Mouse (Mus musculus): ENCODE measurements around the gene Fzr1. TPM values are rescaled to one million over a fixed set of nuclear protein-coding genes. Genes with fewer than 3 reads are reported as not detected.

The Fzr1 gene
- polyA plus RNA-seq, 1 experiment from 2014 or later = 104 TPM

GRCm38 (mm10) chr10:81318589-81319329 is 59.6 kb downstream of the Fzr1 start:
- 94% methylated on average over 13 of the region's 13 CpGs for WGBS
- no peak overlapping the region for H3K4me3 ChIP-seq (ENCODE audit: low read depth, low read length)
- ATAC-seq (ENCODE audit: low FRiP score) = no peak
- H3K4me1 ChIP-seq (ENCODE audit: control insufficient read depth, insufficient read depth, low read length) = peaks cover 29% of the 10 kb centered on the region
- no peaks in the 10 kb centered on the region; the same call in 1 of the 2 replicates for H3K27me3 ChIP-seq (ENCODE audit: control insufficient read depth, insufficient read depth, low read length)
- H3K36me3 ChIP-seq (ENCODE audit: control insufficient read depth, insufficient read depth, low read length) = peaks cover 17% of the 10 kb centered on the region
- no peaks in the 10 kb centered on the region for H3K9me3 ChIP-seq (ENCODE audit: control insufficient read depth, low read length)
- no peak overlapping the region for H3K27ac ChIP-seq (ENCODE audit: low read depth, low read length)
- no peak overlapping the region for H3K9ac ChIP-seq (ENCODE audit: low read length)
- no peak for DNase-seq (ENCODE audit: low spot score, missing footprints)
- no peak overlapping the region for H3K4me2 ChIP-seq

GRCm38 (mm10) chr10:81317273-81317672 is 61.0 kb downstream of the Fzr1 start:
- peaks cover 29% of the 10 kb centered on the region for H3K4me1 ChIP-seq (ENCODE audit: control insufficient read depth, insufficient read depth, low read length)
- ATAC-seq (ENCODE audit: low FRiP score) (no peak), DNase-seq (ENCODE audit: low spot score, missing footprints) (no peak)
- peaks cover 9% of the 10 kb centered on the region for H3K36me3 ChIP-seq (ENCODE audit: control insufficient read depth, insufficient read depth, low read length)
- no peaks in the 10 kb centered on the region; the same call in 1 of the 2 replicates for H3K27me3 ChIP-seq (ENCODE audit: control insufficient read depth, insufficient read depth, low read length)
- H3K4me3 ChIP-seq (ENCODE audit: low read depth, low read length) = no peak overlapping the region
- H3K27ac ChIP-seq (ENCODE audit: low read depth, low read length) = no peak overlapping the region
- H3K9ac ChIP-seq (ENCODE audit: low read length) = no peak overlapping the region; the same call in 1 of the 2 replicates
- H3K9me3 ChIP-seq (ENCODE audit: control insufficient read depth, low read length) = no peaks in the 10 kb centered on the region
- 0 out of 2 replicates have a peak overlapping the region, but pooled peaks have one; percentile 15 for H3K4me2 ChIP-seq
- 6% methylated on average over 19 of the region's 20 CpGs for WGBS

GRCm38 (mm10) chr10:81316338-81317060 is 61.8 kb downstream of the Fzr1 start:
- ATAC-seq (ENCODE audit: low FRiP score) (no peak), DNase-seq (ENCODE audit: low spot score, missing footprints) (no peak)
- Histone ChIP-seq H3K9ac (ENCODE audit: low read length) (peak overlapping the region; percentile 40), H3K27me3 (ENCODE audit: control insufficient read depth, insufficient read depth, low read length) (no peaks in the 10 kb centered on the region; the same call in 1 of the 2 replicates), H3K9me3 (ENCODE audit: control insufficient read depth, low read length) (no peaks in the 10 kb centered on the region), H3K27ac (ENCODE audit: low read depth, low read length) (no peak overlapping the region), H3K4me3 (ENCODE audit: low read depth, low read length) (no peak overlapping the region), H3K36me3 (ENCODE audit: control insufficient read depth, insufficient read depth, low read length) (peaks cover 15% of the 10 kb centered on the region), H3K4me2 (peak overlapping the region; percentile 15; the same call in 1 of the 2 replicates), H3K4me1 (ENCODE audit: control insufficient read depth, insufficient read depth, low read length) (peaks cover 22% of the 10 kb centered on the region)
- 37% methylated on average over 16 of the region's 16 CpGs for WGBS

Small RNAs within 50 kb of the gene (microRNA-seq; reads per million reads assigned to microRNA genes)
- 1.3 reads per million for gene Mir1191b
- not detected for gene Mir6913

Other genes starting within 250 kb of the Fzr1 start
- 5.3 and 5.6 TPM in 2 replicates for gene Zbtb7a, start 243.3 kb downstream of the Fzr1 start, polyA plus RNA-seq (2014; fragmentation: Nextera tagmentation; extraction: Ambion mirVana)
- gene Pias4, start 210.6 kb downstream of the Fzr1 start, polyA plus RNA-seq (2014; fragmentation: Nextera tagmentation; extraction: Ambion mirVana) = 42.1 and 46.5 TPM in 2 replicates
- 398 and 422 TPM in 2 replicates for gene Eef2, start 201.9 kb downstream of the Fzr1 start, polyA plus RNA-seq (2014; fragmentation: Nextera tagmentation; extraction: Ambion mirVana)
- 49.7 and 50.6 TPM in 2 replicates for gene Dapk3, start 195.5 kb downstream of the Fzr1 start, polyA plus RNA-seq (2014; fragmentation: Nextera tagmentation; extraction: Ambion mirVana)
- not detected in 2 replicates for gene 4930442H23Rik, start 194.7 kb downstream of the Fzr1 start, polyA plus RNA-seq (2014; fragmentation: Nextera tagmentation; extraction: Ambion mirVana)
- not detected in 2 replicates for gene Nmrk2, start 176.5 kb downstream of the Fzr1 start, polyA plus RNA-seq (2014; fragmentation: Nextera tagmentation; extraction: Ambion mirVana)
- 21.2 and 22.2 TPM in 2 replicates for gene Atcay, start 147.7 kb downstream of the Fzr1 start, polyA plus RNA-seq (2014; fragmentation: Nextera tagmentation; extraction: Ambion mirVana)
- 3.0 and 3.8 TPM in 2 replicates for gene Zfr2, start 145.4 kb downstream of the Fzr1 start, polyA plus RNA-seq (2014; fragmentation: Nextera tagmentation; extraction: Ambion mirVana)
- 2.5 and 2.7 TPM in 2 replicates for gene Matk, start 125.6 kb downstream of the Fzr1 start, polyA plus RNA-seq (2014; fragmentation: Nextera tagmentation; extraction: Ambion mirVana)
- 198 and 205 TPM in 2 replicates for gene Mrpl54, start 111.6 kb downstream of the Fzr1 start, polyA plus RNA-seq (2014; fragmentation: Nextera tagmentation; extraction: Ambion mirVana)
- 25.4 and 31.2 TPM in 2 replicates for gene Apba3, start 111.6 kb downstream of the Fzr1 start, polyA plus RNA-seq (2014; fragmentation: Nextera tagmentation; extraction: Ambion mirVana)
- 3.9 and 4.0 TPM in 2 replicates for gene Tjp3, start 86.9 kb downstream of the Fzr1 start, polyA plus RNA-seq (2014; fragmentation: Nextera tagmentation; extraction: Ambion mirVana)
- gene Pip5k1c, start 85.6 kb downstream of the Fzr1 start, polyA plus RNA-seq (2014; fragmentation: Nextera tagmentation; extraction: Ambion mirVana) = 42.0 and 46.2 TPM in 2 replicates
- 31.9 and 36.8 TPM in 2 replicates for gene Cactin, start 57.4 kb downstream of the Fzr1 start, polyA plus RNA-seq (2014; fragmentation: Nextera tagmentation; extraction: Ambion mirVana)
- gene Tbxa2r, start 49.8 kb downstream of the Fzr1 start, polyA plus RNA-seq (2014; fragmentation: Nextera tagmentation; extraction: Ambion mirVana) = 2.4 and 2.6 TPM in 2 replicates
- gene Gipc3, start 35.2 kb downstream of the Fzr1 start, polyA plus RNA-seq (2014; fragmentation: Nextera tagmentation; extraction: Ambion mirVana) = 0.04 TPM in 1 of 2 replicates, not detected in the other
- 89.1 and 97.7 TPM in 2 replicates for gene Hmg20b, start 28.0 kb downstream of the Fzr1 start, polyA plus RNA-seq (2014; fragmentation: Nextera tagmentation; extraction: Ambion mirVana)
- 2.8 and 4.4 TPM in 2 replicates for gene Mfsd12, start 21.0 kb downstream of the Fzr1 start, polyA plus RNA-seq (2014; fragmentation: Nextera tagmentation; extraction: Ambion mirVana)
- gene 4930404N11Rik, start 12.7 kb downstream of the Fzr1 start, polyA plus RNA-seq (2014; fragmentation: Nextera tagmentation; extraction: Ambion mirVana) = 0.12 TPM in 1 of 2 replicates, not detected in the other
- 43.3 and 53.7 TPM in 2 replicates for gene Dohh, start 5.9 kb upstream of the Fzr1 start, polyA plus RNA-seq (2014; fragmentation: Nextera tagmentation; extraction: Ambion mirVana)
- 2.7 and 2.9 TPM in 2 replicates for gene Gm48551, start 6.0 kb upstream of the Fzr1 start, polyA plus RNA-seq (2014; fragmentation: Nextera tagmentation; extraction: Ambion mirVana)
- gene Gm48552, start 10.5 kb upstream of the Fzr1 start, polyA plus RNA-seq (2014; fragmentation: Nextera tagmentation; extraction: Ambion mirVana) = 0.20 and 0.47 TPM in 2 replicates
- gene Smim24, start 14.5 kb upstream of the Fzr1 start, polyA plus RNA-seq (2014; fragmentation: Nextera tagmentation; extraction: Ambion mirVana) = 2.3 and 2.7 TPM in 2 replicates
- gene Nfic, start 77.1 kb upstream of the Fzr1 start, polyA plus RNA-seq (2014; fragmentation: Nextera tagmentation; extraction: Ambion mirVana) = 6.6 and 6.9 TPM in 2 replicates
- 10.0 and 13.1 TPM in 2 replicates for gene Celf5, start 104.2 kb upstream of the Fzr1 start, polyA plus RNA-seq (2014; fragmentation: Nextera tagmentation; extraction: Ambion mirVana)
- gene Ncln, start 117.9 kb upstream of the Fzr1 start, polyA plus RNA-seq (2014; fragmentation: Nextera tagmentation; extraction: Ambion mirVana) = 40.4 and 44.5 TPM in 2 replicates
- 0.37 and 0.43 TPM in 2 replicates for gene S1pr4, start 121.6 kb upstream of the Fzr1 start, polyA plus RNA-seq (2014; fragmentation: Nextera tagmentation; extraction: Ambion mirVana)
- gene Gna15, start 145.7 kb upstream of the Fzr1 start, polyA plus RNA-seq (2014; fragmentation: Nextera tagmentation; extraction: Ambion mirVana) = 1.1 and 1.4 TPM in 2 replicates
- gene Gna11, start 166.7 kb upstream of the Fzr1 start, polyA plus RNA-seq (2014; fragmentation: Nextera tagmentation; extraction: Ambion mirVana) = 55.8 and 59.3 TPM in 2 replicates
- gene Aes, start 181.0 kb upstream of the Fzr1 start, polyA plus RNA-seq (2014; fragmentation: Nextera tagmentation; extraction: Ambion mirVana) = 306 and 325 TPM in 2 replicates
- gene Tle2, start 196.0 kb upstream of the Fzr1 start, polyA plus RNA-seq (2014; fragmentation: Nextera tagmentation; extraction: Ambion mirVana) = 6.0 and 6.2 TPM in 2 replicates
- 4.6 and 6.0 TPM in 2 replicates for gene Tle6, start 222.6 kb upstream of the Fzr1 start, polyA plus RNA-seq (2014; fragmentation: Nextera tagmentation; extraction: Ambion mirVana)
- gene BC025920, start 227.8 kb upstream of the Fzr1 start, polyA plus RNA-seq (2014; fragmentation: Nextera tagmentation; extraction: Ambion mirVana) = 0.47 and 0.89 TPM in 2 replicates
- 36.6 and 38.9 TPM in 2 replicates for gene Sirt6, start 249.3 kb upstream of the Fzr1 start, polyA plus RNA-seq (2014; fragmentation: Nextera tagmentation; extraction: Ambion mirVana)

All from midbrain, embryonic 11.5 days (tissue).